Mouse (Mus musculus) urinary bladder, adult 2 months (tissue): ENCODE data around the gene Polr2e. TPM values are rescaled to one million over a fixed set of nuclear protein-coding genes. Genes with fewer than 3 reads are reported as not detected.

ENCODE experiments used
- DNase-seq: peaks from one replicate; pipeline ENCODE4 v3.0.0; 2022; ENCODE audit warnings: low spot score
- polyA plus RNA-seq: library from polyadenylated mRNA; depleted of rRNA; stranded (reverse); fragments of >200 nt; gene quantifications from 2 replicates; pipeline ENCODE4 v1.2.3, GENCODE M21; 2012; rRNA removed

Polr2e gene
- polyA plus RNA-seq, 1 experiment = 178 TPM

DNA sequence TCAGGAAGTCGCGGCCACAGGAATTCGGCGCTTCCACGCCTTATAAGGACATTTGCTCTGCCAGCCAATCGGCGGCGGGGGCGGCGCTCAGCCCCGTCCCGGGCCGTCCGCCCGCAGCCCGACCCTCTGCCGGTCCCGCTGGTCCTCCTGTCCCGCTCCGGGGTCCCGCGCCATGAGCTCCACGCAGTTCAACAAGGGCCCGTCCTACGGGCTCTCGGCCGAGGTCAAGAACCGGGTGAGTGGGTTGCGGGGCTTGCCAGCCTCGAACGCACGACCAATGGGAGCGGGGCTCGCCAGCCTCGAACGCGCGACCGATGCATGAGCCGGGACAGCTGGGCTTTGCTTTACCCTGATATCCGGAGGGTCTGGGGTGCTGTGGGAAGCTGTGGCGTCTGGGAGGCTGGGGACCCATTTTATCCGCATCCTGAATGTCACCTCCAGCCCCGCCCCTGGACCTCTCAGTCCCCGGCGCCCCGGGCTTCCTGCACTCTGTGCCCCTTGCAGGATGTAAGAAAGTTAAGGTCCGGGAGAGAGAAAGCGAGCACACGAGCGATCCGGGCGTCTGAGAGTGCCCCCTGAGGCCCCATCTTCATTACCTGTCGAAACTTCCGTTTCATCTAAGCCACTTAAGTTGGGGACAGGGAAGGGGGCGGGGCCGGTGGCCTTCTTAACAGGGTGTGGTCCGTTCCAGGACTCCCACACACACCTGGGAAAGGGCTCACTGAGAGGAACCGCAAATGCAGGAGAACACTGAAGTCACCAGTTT is 50.9 kb downstream of the Polr2e start, which contains the start of gene Cnn2:
Gene Cnn2, plus strand, starts transcription at position 79 of the 766 bp plus-strand sequence.
- peak; percentile 65 for DNase-seq

DNA sequence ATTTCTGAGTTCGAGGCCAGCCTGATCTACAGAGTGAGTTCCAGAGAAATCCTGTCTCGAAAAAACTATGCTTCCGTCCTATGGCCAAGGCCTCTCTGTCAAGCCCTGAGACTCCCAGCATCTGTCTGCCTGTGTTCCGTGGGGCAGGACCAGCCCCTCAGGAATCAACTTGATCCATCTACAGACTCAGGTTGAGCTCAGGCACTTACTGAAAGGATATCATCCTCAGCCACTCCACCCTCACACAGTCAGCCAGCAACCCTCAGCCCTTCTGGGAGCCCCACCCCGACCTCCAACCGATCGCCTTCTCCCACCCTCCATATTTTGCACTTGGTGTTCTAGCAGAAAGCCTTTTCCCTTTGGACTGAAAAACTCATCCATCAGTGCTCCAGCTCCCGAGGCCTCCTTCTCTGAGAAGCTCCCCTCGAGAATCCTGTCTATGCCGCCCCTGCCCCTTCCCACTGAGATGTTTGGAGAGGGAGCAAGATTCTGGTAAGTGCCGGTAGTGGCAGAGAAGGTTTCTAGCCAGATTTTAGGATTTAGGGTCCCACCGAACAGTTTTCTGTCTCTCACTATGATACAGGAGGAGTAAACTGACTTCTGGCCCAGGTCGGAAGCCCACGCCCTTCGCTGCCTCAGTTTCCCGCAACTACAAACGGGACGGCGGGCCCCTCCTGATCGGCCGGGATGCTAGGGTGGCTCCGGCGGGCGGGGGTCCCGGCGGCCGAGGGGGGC is 51.7 kb downstream of the Polr2e start:
- DNase-seq = no peak

DNA sequence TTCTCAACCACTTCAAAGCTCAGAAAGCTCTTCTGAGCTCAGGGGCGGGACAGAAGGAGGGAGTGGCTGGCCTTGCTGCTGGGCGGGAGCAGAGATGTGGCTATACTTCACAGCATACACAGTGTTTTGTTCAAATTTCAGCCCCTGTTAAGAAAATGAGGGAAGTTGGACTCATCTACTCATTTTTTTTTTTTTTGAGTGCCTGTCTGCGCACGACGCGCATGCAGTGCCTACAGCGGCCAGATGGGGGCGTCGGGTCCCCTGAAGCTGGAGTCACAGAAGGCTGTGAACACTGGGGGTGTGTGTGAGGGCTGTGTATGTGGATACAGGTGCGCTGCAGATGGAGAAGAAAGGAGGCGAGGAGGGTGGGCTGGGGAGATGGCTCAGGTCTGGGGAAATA is 52.6 kb downstream of the Polr2e start:
- peak; percentile 75 for DNase-seq

DNA sequence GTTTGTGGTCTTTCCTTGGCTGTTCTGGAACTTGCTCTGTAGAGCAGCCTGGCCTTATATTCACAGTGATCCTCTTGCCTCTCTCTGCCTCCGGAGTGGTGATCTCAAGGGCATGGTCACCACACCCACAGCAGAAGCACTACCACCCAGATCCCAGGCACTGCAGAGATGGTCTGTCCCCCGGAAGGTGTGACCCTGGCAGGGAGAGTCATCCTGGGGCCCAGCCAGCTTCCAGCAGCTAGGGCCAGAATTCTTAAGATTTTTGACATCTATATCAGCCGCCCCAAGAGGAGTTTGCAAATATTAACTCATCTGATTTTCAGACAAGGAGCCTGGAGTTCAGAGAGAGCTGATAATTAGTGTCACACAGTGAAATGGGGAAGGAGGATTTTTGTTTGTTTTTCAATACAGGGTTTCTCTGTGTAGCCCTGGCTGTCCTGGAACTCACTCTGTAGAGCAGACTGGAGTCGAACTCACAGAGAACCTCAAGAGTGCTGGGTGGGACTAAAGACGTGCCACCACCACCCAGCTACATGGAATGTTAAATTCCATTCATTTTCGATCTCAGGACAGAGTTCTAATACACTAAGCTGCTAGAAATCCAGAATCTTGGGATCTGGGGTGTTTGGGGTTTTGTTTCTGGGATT is 53.2 kb downstream of the Polr2e start:
- no peak for DNase-seq

Other genes starting within 250 kb of the Polr2e start
- 0.47 and 0.49 TPM in 2 replicates for gene Prss57, start 248.8 kb downstream of the Polr2e start, polyA plus RNA-seq
- 52.6 and 77.5 TPM in 2 replicates for gene Palm, start 246.2 kb downstream of the Polr2e start, polyA plus RNA-seq
- gene Misp, start 218.8 kb downstream of the Polr2e start, polyA plus RNA-seq = 0.66 and 0.92 TPM in 2 replicates
- 140 and 166 TPM in 2 replicates for gene Ptbp1, start 185.4 kb downstream of the Polr2e start, polyA plus RNA-seq
- gene Prtn3, start 165.3 kb downstream of the Polr2e start, polyA plus RNA-seq = 0.62 and 1.0 TPM in 2 replicates
- gene Plppr3, start 165.2 kb downstream of the Polr2e start, polyA plus RNA-seq = 1.8 TPM in 2 replicates
- gene Elane, start 153.5 kb downstream of the Polr2e start, polyA plus RNA-seq = 0.19 TPM in 1 of 2 replicates, not detected in the other
- gene Cfd, start 148.9 kb downstream of the Polr2e start, polyA plus RNA-seq = 564 and 1,194 TPM in 2 replicates
- gene Med16, start 130.9 kb downstream of the Polr2e start, polyA plus RNA-seq = 31.7 and 40.9 TPM in 2 replicates
- gene Gm26602, start 128.9 kb downstream of the Polr2e start, polyA plus RNA-seq = not detected in 2 replicates
- gene Kiss1r, start 122.8 kb downstream of the Polr2e start, polyA plus RNA-seq = 5.5 and 5.7 TPM in 2 replicates
- 140 and 147 TPM in 2 replicates for gene R3hdm4, start 118.6 kb downstream of the Polr2e start, polyA plus RNA-seq
- 3.8 and 4.1 TPM in 2 replicates for gene Arid3a, start 112.8 kb downstream of the Polr2e start, polyA plus RNA-seq
- gene Wdr18, start 79.6 kb downstream of the Polr2e start, polyA plus RNA-seq = 23.5 and 25.0 TPM in 2 replicates
- gene Grin3b, start 69.1 kb downstream of the Polr2e start, polyA plus RNA-seq = 0.04 TPM in 1 of 2 replicates, not detected in the other
- gene Tmem259, start 55.5 kb downstream of the Polr2e start, polyA plus RNA-seq = 135 and 159 TPM in 2 replicates
- 173 and 185 TPM in 2 replicates for gene Cnn2, start 51.2 kb downstream of the Polr2e start, polyA plus RNA-seq
- 7.5 and 9.2 TPM in 2 replicates for gene Abca7, start 43.3 kb downstream of the Polr2e start, polyA plus RNA-seq
- 18.9 and 23.0 TPM in 2 replicates for gene Arhgap45, start 23.1 kb downstream of the Polr2e start, polyA plus RNA-seq
- gene Gpx4, start 7.4 kb upstream of the Polr2e start, polyA plus RNA-seq = 524 and 620 TPM in 2 replicates
- 34.0 and 35.4 TPM in 2 replicates for gene Sbno2, start 65.8 kb upstream of the Polr2e start, polyA plus RNA-seq
- 77.3 and 89.9 TPM in 2 replicates for gene Stk11, start 76.0 kb upstream of the Polr2e start, polyA plus RNA-seq
- 367 and 372 TPM in 2 replicates for gene Atp5d, start 98.8 kb upstream of the Polr2e start, polyA plus RNA-seq
- gene Cbarp, start 101.0 kb upstream of the Polr2e start, polyA plus RNA-seq = 9.2 and 12.2 TPM in 2 replicates
- 21.2 and 30.5 TPM in 2 replicates for gene Midn, start 108.5 kb upstream of the Polr2e start, polyA plus RNA-seq
- gene Cirbp, start 126.2 kb upstream of the Polr2e start, polyA plus RNA-seq = 249 and 276 TPM in 2 replicates
- 18.4 and 21.5 TPM in 2 replicates for gene 1600002K03Rik, start 133.1 kb upstream of the Polr2e start, polyA plus RNA-seq
- gene Efna2, start 139.7 kb upstream of the Polr2e start, polyA plus RNA-seq = 3.0 and 3.3 TPM in 2 replicates
- gene Mum1, start 186.6 kb upstream of the Polr2e start, polyA plus RNA-seq = 36.1 and 37.8 TPM in 2 replicates
- 294 and 337 TPM in 2 replicates for gene Ndufs7, start 209.3 kb upstream of the Polr2e start, polyA plus RNA-seq
- gene Gamt, start 221.2 kb upstream of the Polr2e start, polyA plus RNA-seq = 17.4 and 19.0 TPM in 2 replicates
- 68.2 and 82.3 TPM in 2 replicates for gene Dazap1, start 221.7 kb upstream of the Polr2e start, polyA plus RNA-seq